Mouse (Mus musculus) MEL (cell line): ENCODE results near the gene Arid3c. TPM values are rescaled to one million over a fixed set of nuclear protein-coding genes. Genes with fewer than 3 reads are reported as not detected.

ENCODE experiments used
- DNase-seq: peaks from one replicate; pipeline ENCODE4 v3.0.0; 2011; ENCODE audit warnings: low read depth, low spot score
- H3K27ac ChIP-seq: 2 replicates; pipeline ENCODE4 v1.5.1; 2012; ENCODE audit warnings: low read depth, mild to moderate bottlenecking, control low read depth, low read length, moderate library complexity; ENCODE audit not compliant: control insufficient read depth
- H3K27me3 ChIP-seq, 2 experiments: fragments of 150-350 bp in 1 of 2; sonication (generic) in 1 of 2; 2 replicates each; pipeline ENCODE4 v1.6.1; 2012; ENCODE audit warnings: low read length in 2 of 2, mild to moderate bottlenecking in 2 of 2, improper control_type of control experiment in 1 of 2, moderate library complexity in 1 of 2; ENCODE audit not compliant: insufficient read depth in 2 of 2, control insufficient read depth in 1 of 2
- H3K36me3 ChIP-seq, 2 experiments: 2 replicates each; pipeline ENCODE4 v1.6.1; 2012 to 2014; ENCODE audit warnings: low read length in 2 of 2, improper control_type of control experiment in 1 of 2, inconsistent platforms in 1 of 2, mild to moderate bottlenecking in 1 of 2; ENCODE audit not compliant: insufficient read depth in 2 of 2, control insufficient read depth in 1 of 2
- H3K4me1 ChIP-seq, 2 experiments: fragments of 150-350 bp in 1 of 2; sonication (generic) in 1 of 2; 2 replicates each; pipeline ENCODE4 v1.6.1; 2012; ENCODE audit warnings: low read length in 2 of 2, improper control_type of control experiment in 1 of 2, mild to moderate bottlenecking in 1 of 2; ENCODE audit not compliant: insufficient read depth in 2 of 2, control insufficient read depth in 1 of 2
- H3K4me3 ChIP-seq, 2 experiments: fragments of 150-350 bp in 1 of 2; sonication (generic) in 1 of 2; 2 replicates each; pipeline ENCODE4 v1.5.1; 2012; ENCODE audit warnings: low read depth in 2 of 2, low read length in 2 of 2, mild to moderate bottlenecking in 2 of 2, moderate library complexity in 2 of 2, control low read depth in 1 of 2, improper control_type of control experiment in 1 of 2; ENCODE audit not compliant: control insufficient read depth in 1 of 2, insufficient read depth in 1 of 2
- H3K79me2 ChIP-seq: 2 replicates; pipeline ENCODE4 v1.6.1; 2012; ENCODE audit warnings: mild to moderate bottlenecking, low read length, moderate library complexity; ENCODE audit not compliant: control insufficient read depth, poor library complexity, insufficient read depth
- H3K9ac ChIP-seq: 2 replicates; pipeline ENCODE4 v1.6.1; 2012; ENCODE audit warnings: low read depth, mild to moderate bottlenecking, control low read depth, low read length, moderate library complexity; ENCODE audit not compliant: control insufficient read depth, poor library complexity, severe bottlenecking
- H3K9me3 ChIP-seq: fragments of 150-350 bp; sonication (generic); replicated peaks from 2 replicates; pipeline ENCODE4 v1.6.1; 2012; ENCODE audit warnings: mild to moderate bottlenecking, low read length, improper control_type of control experiment, moderate library complexity; ENCODE audit not compliant: insufficient read depth
- CTCF ChIP-seq, 3 experiments: IDR thresholded peaks in 2 of 3; conservative IDR thresholded peaks in 1 of 3; 2 replicates each; pipeline ENCODE4 v1.5.1; 2011 to 2012; ENCODE audit warnings: low read length in 3 of 3, low read depth in 2 of 3, mild to moderate bottlenecking in 2 of 3, improper control_type of control experiment in 1 of 3, inconsistent platforms in 1 of 3, mixed read lengths in 1 of 3, moderate library complexity in 1 of 3; ENCODE audit not compliant: control insufficient read depth in 1 of 3, insufficient read depth in 1 of 3, poor library complexity in 1 of 3, severe bottlenecking in 1 of 3
- ETS1 ChIP-seq: IDR thresholded peaks from 2 replicates; pipeline ENCODE4 v1.6.1; 2012; ENCODE audit warnings: low read depth, mild to moderate bottlenecking, inconsistent platforms, low read length, improper control_type of control experiment, moderate library complexity
- GATA1 ChIP-seq: IDR thresholded peaks from 2 replicates; pipeline ENCODE4 v1.6.1; 2011; ENCODE audit warnings: low read depth, low read length, improper control_type of control experiment
- HCFC1 ChIP-seq: IDR thresholded peaks from 2 replicates; pipeline ENCODE4 v1.6.1; 2012; ENCODE audit warnings: low read depth, mild to moderate bottlenecking, inconsistent platforms, low read length, improper control_type of control experiment, moderate library complexity
- JUND ChIP-seq: IDR thresholded peaks from 2 replicates; pipeline ENCODE4 v1.6.1; 2011; ENCODE audit warnings: low read depth, mild to moderate bottlenecking, improper control_type of control experiment, low read length
- KAT2A ChIP-seq: conservative IDR thresholded peaks from 2 replicates; pipeline ENCODE4 v1.6.1; 2012; ENCODE audit warnings: low read depth, low read length, improper control_type of control experiment, inconsistent platforms
- MAZ ChIP-seq: IDR thresholded peaks from 2 replicates; pipeline ENCODE4 v1.6.1; 2012; ENCODE audit warnings: low read depth, mild to moderate bottlenecking, inconsistent platforms, low read length, improper control_type of control experiment
- MYC ChIP-seq: IDR thresholded peaks from 2 replicates; pipeline ENCODE4 v1.6.1; 2011; ENCODE audit warnings: low read depth, mild to moderate bottlenecking, low read length, improper control_type of control experiment, moderate library complexity
- NELFE ChIP-seq: IDR thresholded peaks from 2 replicates; pipeline ENCODE4 v1.6.1; 2011; ENCODE audit warnings: low read depth, low read length, improper control_type of control experiment
- POLR2A ChIP-seq, 2 experiments: IDR thresholded peaks; 2 replicates each; pipeline ENCODE4 v1.6.1; 2011 to 2012; ENCODE audit warnings: low read length in 2 of 2, mild to moderate bottlenecking in 2 of 2, control low read depth in 1 of 2, improper control_type of control experiment in 1 of 2, low read depth in 1 of 2, moderate library complexity in 1 of 2; ENCODE audit not compliant: control insufficient read depth in 1 of 2, insufficient read depth in 1 of 2, poor library complexity in 1 of 2
- POLR2AphosphoS2 ChIP-seq: IDR thresholded peaks from 2 replicates; pipeline ENCODE4 v1.6.1; 2011; ENCODE audit warnings: low read length, improper control_type of control experiment
- POLR2AphosphoS5 ChIP-seq: IDR thresholded peaks from 2 replicates; pipeline ENCODE4 v1.6.1; 2012; ENCODE audit warnings: low read depth, borderline replicate concordance, mild to moderate bottlenecking, inconsistent platforms, low read length, moderate library complexity, mixed read lengths
- RAD21 ChIP-seq: IDR thresholded peaks from 2 replicates; pipeline ENCODE4 v1.6.1; 2011; ENCODE audit warnings: mild to moderate bottlenecking, low read depth, low read length, improper control_type of control experiment
- SIN3A ChIP-seq: IDR thresholded peaks from 2 replicates; pipeline ENCODE4 v1.6.1; 2012; ENCODE audit warnings: low read length, improper control_type of control experiment, inconsistent platforms
- SMC3 ChIP-seq: IDR thresholded peaks from 2 replicates; pipeline ENCODE4 v1.6.1; 2011; ENCODE audit warnings: low read depth, low read length, improper control_type of control experiment
- TAL1 ChIP-seq: IDR thresholded peaks from 2 replicates; pipeline ENCODE4 v1.6.1; 2012; ENCODE audit warnings: mild to moderate bottlenecking, inconsistent platforms, low read length, moderate library complexity, mixed read lengths
- UBTF ChIP-seq: IDR thresholded peaks from 2 replicates; pipeline ENCODE4 v1.6.1; 2012; ENCODE audit warnings: low read depth, mild to moderate bottlenecking, inconsistent platforms, low read length, improper control_type of control experiment, moderate library complexity, borderline replicate concordance; ENCODE audit not compliant: insufficient read depth
- USF2 ChIP-seq, 2 experiments: IDR thresholded peaks; 2 replicates each; pipeline ENCODE4 v1.6.1; 2011 to 2012; ENCODE audit warnings: improper control_type of control experiment in 2 of 2, low read length in 2 of 2, borderline replicate concordance in 1 of 2, inconsistent platforms in 1 of 2, low read depth in 1 of 2, mild to moderate bottlenecking in 1 of 2; ENCODE audit not compliant: insufficient read depth in 1 of 2
- ZNF384 ChIP-seq: IDR thresholded peaks from 2 replicates; pipeline ENCODE4 v1.6.1; 2012; ENCODE audit warnings: low read depth, mild to moderate bottlenecking, inconsistent platforms, low read length, improper control_type of control experiment
- polyA plus RNA-seq, 2 experiments: library from polyadenylated mRNA; stranded (reverse) in 1 of 2; unstranded in 1 of 2; fragments of >175 nt in 1 of 2; fragments of >200 nt in 1 of 2; gene quantifications; 2 replicates each; pipeline versions ENCODE4 v1.2.1 to v1.2.4; 2012; ENCODE audit warnings: low replicate concordance in 2 of 2, low read depth in 1 of 2; ENCODE audit not compliant: insufficient read length in 2 of 2, insufficient read depth in 1 of 2, missing spikeins in 1 of 2
- total RNA-seq: library from RNA; depleted of rRNA; stranded (reverse); fragments of 300-350 nt; gene quantifications from 2 replicates; pipeline ENCODE4 v1.2.3, GENCODE M21; 2012

The Arid3c gene
- total and polyA plus RNA-seq, 3 experiments, result 0.13 TPM; not detected in 2

DNA sequence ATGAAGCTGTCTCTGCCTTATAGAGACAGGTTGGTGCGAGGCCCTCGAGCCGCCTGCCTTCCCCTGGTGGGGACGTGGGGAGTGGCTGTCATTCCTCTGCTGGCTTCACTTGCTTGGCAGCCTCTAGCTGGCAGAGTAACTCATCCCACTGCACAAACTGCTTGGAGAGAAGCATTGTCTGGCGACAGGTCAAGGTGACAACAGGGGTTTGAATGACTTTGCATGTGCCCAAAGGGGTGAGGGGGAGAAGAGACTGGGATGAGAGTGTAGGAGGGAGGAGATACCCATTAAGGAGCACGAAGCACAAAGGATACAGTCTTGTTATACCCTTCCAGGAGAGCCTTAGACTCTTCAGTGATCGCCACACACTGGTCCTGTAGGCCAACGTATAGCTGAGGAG is 15.9 kb downstream of the Arid3c start:
- H3K36me3 ChIP-seq, result no peaks in the 10 kb centered on the region; a peak in 1 of 4 replicates
- no peaks in the 10 kb centered on the region for H3K9me3 ChIP-seq
- no peaks in the 10 kb centered on the region for H3K27me3 ChIP-seq
- H3K4me3 ChIP-seq, result no peak overlapping the region
- no peak overlapping the region for H3K9ac ChIP-seq
- no peak for DNase-seq
- no peak overlapping the region for H3K27ac ChIP-seq
- no peak for TF ChIP-seq ETS1
- TF ChIP-seq UBTF, result no peak
- TF ChIP-seq MAZ, result no peak
- TF ChIP-seq RAD21, result no peak
- TF ChIP-seq KAT2A, result no peak
- no peak for TF ChIP-seq ZNF384
- TF ChIP-seq NELFE, result no peak
- no peak for TF ChIP-seq POLR2AphosphoS5
- no peak for TF ChIP-seq GATA1
- TF ChIP-seq POLR2A (IDR thresholded peaks at IDR 0.05; ENCODE audit: control insufficient read depth in 1 of 2, insufficient read depth in 1 of 2, low read depth in 1 of 2, low read length in 2 of 2, poor library complexity in 1 of 2), result no peak
- no peak for TF ChIP-seq MYC
- no peak for TF ChIP-seq SIN3A
- peaks cover 19% of the 10 kb centered on the region for H3K79me2 ChIP-seq
- peaks cover 0 to 10% of the 10 kb centered on the region in 2 experiments; a peak in 2 of 4 replicates for H3K4me1 ChIP-seq

DNA sequence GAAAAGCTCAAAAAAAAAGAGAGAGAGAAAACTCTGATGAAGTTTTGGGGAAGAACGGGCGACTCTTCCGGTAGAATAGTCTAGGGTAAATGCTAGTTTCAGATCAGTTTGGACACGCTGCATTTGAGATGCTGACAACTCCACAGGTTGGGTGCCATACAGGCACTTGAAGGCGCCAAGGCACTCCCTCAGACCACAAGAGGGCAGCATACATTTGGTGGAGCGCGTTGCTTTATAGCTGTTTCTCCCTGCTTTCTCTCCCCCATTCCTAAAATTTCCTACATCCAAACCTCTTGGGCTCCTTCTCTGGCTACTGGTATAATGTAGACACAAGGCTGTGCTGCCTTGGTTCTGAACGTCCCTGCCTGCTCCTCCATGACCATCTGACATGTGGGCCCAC is 16.7 kb downstream of the Arid3c start:
- H3K79me2 ChIP-seq, result peaks cover 19% of the 10 kb centered on the region
- H3K9ac ChIP-seq, result no peak overlapping the region; the same call in 1 of the 2 replicates
- TF ChIP-seq USF2 (IDR thresholded peaks at IDR 0.05; ENCODE audit: borderline replicate concordance in 1 of 2, insufficient read depth in 1 of 2, low read depth in 1 of 2, low read length in 2 of 2), result no peak
- peak; percentile 36; the same call in 1 of the 2 replicates for TF ChIP-seq SIN3A
- TF ChIP-seq MYC, result 0 out of 2 replicates have a peak, but pooled peaks have one; percentile 36
- TF ChIP-seq CTCF (IDR thresholded peaks at IDR 0.05 in 2 of 3, conservative IDR thresholded peaks at IDR 0.05 in 1 of 3; ENCODE audit: control insufficient read depth in 1 of 3, insufficient read depth in 1 of 3, low read depth in 2 of 3, low read length in 3 of 3, poor library complexity in 1 of 3, severe bottlenecking in 1 of 3), result peak; percentile 79 to 84 (median 81)
- TF ChIP-seq HCFC1, result peak; percentile 26; the same call in 1 of the 2 replicates
- TF ChIP-seq TAL1, result no peak
- peak; percentile 62 for TF ChIP-seq SMC3
- TF ChIP-seq RAD21, result peak; percentile 36
- no peak for TF ChIP-seq JUND
- no peak for TF ChIP-seq POLR2AphosphoS2
- peak; percentile 77 for DNase-seq
- H3K4me1 ChIP-seq, result peaks cover 0 to 10% of the 10 kb centered on the region in 2 experiments; a peak in 2 of 4 replicates
- H3K9me3 ChIP-seq, result no peaks in the 10 kb centered on the region
- H3K27me3 ChIP-seq, result no peaks in the 10 kb centered on the region
- H3K4me3 ChIP-seq, result peak overlapping the region; percentile 90 to 97; a peak in 2 of 4 replicates
- no peak overlapping the region for H3K27ac ChIP-seq
- H3K36me3 ChIP-seq, result no peaks in the 10 kb centered on the region; a peak in 1 of 4 replicates
